Mouse (Mus musculus) right cerebral cortex, postnatal 4 days (tissue): ENCODE measurements around the gene Nprl2.

ENCODE experiments used
- DNase-seq: peaks from one replicate; pipeline ENCODE4 v3.0.0-alpha.2; 2022

The Nprl2 gene

GRCm38 (mm10) chr9:107538231-107538630, 3.8 kb upstream of the Nprl2 start:
- no peak for DNase-seq

GRCm38 (mm10) chr9:107538711-107539110, 3.3 kb upstream of the Nprl2 start:
- no peak for DNase-seq

DNA sequence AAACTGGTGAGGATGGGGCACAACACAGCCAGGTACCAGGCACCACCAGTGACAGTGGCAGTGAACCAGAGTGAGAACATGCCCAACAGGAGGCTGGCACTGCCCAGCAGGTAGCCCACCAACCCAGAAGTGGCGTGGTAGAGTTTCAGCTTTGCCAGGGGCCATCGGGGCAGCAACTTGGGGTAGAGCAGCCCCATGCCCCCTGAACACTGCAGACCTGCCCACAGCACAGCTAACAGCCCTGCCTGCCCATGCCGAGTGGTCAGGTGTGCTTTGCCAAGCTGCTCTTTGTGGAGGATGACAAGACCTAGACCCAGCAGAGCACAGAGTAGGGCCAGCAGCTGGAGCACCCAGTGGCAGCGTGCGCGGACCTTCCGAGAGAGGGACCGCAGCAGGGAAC, 2.1 kb upstream of the Nprl2 start:
- DNase-seq = no peak

- DNase-seq = no peak
Measured at GRCm38 (mm10) chr9:107540420-107540819, 1.6 kb upstream of the Nprl2 start.

DNA sequence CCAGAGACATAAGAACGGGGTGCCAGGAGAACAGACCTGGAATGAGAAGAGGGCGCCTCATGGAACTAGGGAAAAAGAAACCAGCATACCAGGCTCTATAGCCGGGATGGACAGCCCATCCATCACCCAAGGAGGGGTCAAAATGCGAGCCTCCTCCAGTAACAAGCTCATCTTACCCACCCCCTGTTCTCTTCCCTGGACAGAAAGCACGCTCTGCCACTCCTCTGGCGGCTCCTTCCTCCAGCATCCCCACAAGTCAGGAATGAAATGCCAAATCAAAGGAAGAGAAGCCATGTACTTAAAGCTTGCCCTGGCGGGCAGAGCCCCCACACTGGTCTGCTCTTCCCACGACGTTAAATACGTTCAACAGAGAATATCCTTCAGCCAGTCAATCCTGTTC, 1.0 kb upstream of the Nprl2 start:
- DNase-seq = no peak

- no peak for DNase-seq
Measured at GRCm38 (mm10) chr9:107542352-107542686, 293 bp downstream of the Nprl2 start.

- no peak for DNase-seq
Measured at GRCm38 (mm10) chr9:107542721-107543120, 695 bp downstream of the Nprl2 start.

DNA sequence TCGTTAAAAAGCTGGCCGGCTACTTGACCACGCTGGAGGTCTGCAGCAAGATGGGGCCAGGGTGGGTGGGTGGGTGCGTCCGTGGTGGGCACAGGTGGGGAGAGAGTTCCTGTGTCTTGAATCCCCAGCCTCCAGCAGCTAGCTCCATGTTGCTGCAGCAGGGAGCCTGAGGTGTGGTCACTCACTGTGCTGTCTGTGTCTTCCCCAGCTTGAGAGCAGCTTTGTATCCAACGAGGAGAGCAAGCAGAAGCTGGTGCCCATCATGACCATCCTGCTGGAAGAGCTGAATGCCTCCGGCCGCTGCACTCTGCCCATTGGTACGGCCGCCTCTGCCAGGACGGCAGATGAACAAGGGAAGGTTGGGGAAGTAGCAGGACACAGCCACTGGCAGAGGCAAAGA, 1.3 kb downstream of the Nprl2 start:
- DNase-seq = no peak

DNA sequence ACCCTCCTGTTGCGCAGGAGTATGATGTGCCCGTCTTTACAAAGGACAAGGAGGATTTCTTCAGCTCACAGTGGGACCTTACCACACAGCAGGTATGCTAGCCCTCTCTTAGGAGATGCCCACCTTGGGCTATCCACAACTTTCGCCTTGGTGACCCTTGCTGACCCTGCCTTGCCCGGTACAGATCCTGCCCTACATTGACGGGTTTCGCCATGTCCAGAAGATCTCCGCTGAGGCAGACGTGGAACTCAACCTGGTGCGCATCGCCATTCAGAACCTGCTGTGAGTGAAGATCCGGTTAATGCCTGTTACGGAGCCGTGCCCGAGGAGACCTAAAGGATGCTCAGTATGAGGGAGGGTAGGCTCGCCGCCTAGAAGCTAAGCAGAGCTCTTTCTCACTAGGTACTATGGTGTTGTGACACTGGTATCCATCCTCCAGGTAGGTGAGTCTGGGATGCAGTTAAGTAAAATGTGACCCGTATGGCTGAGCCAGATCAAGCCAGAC, 2.2 kb downstream of the Nprl2 start:
- DNase-seq = no peak

GRCm38 (mm10) chr9:107544729-107545128, 2.7 kb downstream of the Nprl2 start:
- no peak for DNase-seq

DNA sequence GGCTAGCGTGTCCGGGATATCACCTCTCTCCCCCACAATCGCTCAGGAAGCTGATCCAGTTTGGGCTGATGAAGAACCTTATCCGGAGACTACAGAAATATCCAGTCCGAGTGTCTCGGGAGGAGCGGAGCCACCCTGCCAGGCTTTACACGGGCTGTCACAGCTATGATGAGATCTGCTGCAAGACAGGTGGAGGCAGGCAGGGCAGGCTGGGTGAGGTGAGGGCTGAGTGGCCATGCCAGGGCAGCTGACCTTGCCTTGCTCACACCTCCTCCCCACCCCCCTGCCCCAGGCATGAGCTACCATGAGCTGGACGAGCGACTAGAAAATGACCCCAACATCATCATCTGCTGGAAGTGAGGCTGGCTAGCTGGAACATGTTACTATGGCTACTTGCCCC, 3.2 kb downstream of the Nprl2 start:
- no peak for DNase-seq

- DNase-seq = peak; percentile 82
Measured at GRCm38 (mm10) chr9:107545602-107546001, 3.6 kb downstream of the Nprl2 start.

- peak; percentile 87 for DNase-seq
Measured at GRCm38 (mm10) chr9:107547026-107547425, 5.0 kb downstream of the Nprl2 start, which contains the start of gene Zmynd10. Gene Zmynd10 (plus strand): TSS chr9:107547298.

- no peak for DNase-seq
Measured at GRCm38 (mm10) chr9:107547957-107548356, 5.9 kb downstream of the Nprl2 start.

DNA sequence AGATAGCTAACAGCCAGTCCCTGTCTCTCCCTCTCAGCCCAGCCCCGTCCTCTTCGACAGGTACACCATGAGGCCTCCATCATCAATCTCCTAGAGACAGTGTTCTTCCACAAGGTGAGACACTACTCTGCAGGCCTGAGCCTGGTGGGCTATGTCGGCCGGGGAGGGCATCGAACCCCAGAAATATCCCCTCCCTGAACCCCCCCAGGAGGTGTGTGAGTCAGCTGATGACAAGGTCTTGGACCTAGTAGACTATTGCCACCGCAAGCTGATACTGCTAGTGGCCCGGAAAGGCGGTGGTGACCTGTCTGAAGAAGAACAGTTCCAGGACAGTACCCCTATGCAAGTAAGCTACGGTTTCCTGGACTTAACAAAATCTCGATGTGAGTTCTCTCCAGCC, 6.8 kb downstream of the Nprl2 start:
- DNase-seq = no peak

- DNase-seq = no peak
Measured at GRCm38 (mm10) chr9:107549297-107550074, 7.5 kb downstream of the Nprl2 start.

DNA sequence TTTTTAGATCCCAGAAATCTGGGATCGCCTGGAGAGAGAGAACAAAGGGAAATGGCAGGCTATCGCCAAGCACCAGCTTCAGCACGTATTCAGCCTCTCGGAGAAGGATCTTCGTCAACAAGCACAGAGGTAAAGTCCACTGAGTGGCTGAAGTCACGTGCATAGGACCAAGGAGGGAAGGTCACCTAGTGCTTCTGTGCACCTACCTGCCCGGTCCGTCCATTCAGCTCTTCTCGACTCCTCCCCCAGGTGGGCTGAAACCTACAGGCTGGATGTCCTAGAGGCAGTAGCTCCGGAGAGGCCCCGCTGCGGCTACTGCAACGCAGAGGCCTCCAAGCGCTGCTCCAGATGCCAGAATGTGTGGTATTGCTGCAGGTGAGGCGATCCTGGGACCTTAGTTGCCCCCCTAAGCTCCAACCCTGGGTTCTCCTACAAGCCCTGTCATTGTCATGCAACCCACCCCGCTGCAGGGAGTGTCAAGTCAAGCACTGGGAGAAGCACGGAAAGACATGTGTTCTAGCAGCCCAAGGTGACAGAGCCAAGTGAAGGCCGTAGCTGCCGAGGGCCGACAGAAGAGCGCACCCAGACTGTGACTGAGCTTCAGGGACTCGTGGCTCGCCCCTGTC, 8.6 kb downstream of the Nprl2 start:
- no peak for DNase-seq

DNA sequence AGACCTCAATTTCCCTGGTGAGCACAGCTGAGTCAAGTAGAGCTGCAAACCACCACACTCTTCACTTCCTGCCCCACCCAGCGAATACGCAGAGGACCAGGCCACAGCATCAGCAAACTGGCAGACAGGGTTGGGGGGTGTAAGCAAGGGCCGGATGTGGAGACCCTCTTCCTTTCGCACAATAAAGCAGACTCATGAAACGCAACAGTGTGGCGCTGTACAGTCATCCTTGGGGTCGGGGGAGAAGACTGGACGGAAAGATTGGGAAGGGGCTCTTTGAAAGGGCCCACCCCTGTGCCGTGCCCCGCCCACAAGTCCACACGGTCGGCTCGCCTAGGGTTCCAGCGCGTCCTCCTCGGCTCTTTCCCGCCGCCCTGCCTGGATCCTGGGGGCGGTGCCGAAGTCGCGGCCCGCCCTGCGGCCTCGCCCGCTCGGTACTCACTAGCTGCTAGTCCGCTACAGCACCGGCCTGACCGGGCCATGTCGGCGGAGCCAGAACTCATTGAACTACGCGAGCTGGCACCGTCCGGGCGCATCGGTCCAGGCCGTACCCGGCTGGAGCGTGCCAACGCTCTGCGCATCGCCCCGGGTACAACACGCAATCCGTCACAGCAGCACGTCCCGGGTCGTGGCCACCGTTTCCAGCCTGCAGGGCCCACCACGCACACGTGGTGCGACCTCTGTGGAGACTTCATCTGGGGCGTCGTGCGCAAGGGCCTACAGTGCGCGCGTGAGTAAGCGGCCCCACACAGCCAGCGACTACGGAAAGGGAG, 9.3 kb downstream of the Nprl2 start, which contains the start of gene Rassf1:
Gene Rassf1 (plus strand): TSS at position 439 of the 773 bp plus-strand sequence.
- no peak for DNase-seq

DNA sequence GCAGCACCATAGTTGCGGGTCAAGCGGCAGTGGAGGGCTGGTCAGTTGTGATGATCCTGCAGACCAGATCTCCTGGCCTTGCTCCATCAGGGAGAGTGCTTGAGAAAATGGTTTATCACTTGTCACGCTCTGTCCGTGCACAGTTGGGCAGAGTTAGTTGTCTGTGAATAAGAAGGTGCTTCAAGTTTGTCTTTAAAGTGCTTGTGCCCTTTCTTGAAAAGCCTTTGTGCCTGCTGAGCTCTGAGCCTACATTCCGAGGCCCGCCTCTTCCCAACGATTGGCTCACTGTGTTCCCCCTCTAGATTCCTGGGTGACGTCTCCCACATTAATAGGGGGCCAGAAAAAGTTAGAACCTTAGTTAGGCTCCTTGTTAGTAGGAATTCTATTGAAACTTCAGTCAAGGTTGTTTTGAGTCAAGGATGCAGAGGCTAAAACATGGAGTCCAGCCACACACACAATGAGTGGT, 9.9 kb downstream of the Nprl2 start:
- DNase-seq = no peak

DNA sequence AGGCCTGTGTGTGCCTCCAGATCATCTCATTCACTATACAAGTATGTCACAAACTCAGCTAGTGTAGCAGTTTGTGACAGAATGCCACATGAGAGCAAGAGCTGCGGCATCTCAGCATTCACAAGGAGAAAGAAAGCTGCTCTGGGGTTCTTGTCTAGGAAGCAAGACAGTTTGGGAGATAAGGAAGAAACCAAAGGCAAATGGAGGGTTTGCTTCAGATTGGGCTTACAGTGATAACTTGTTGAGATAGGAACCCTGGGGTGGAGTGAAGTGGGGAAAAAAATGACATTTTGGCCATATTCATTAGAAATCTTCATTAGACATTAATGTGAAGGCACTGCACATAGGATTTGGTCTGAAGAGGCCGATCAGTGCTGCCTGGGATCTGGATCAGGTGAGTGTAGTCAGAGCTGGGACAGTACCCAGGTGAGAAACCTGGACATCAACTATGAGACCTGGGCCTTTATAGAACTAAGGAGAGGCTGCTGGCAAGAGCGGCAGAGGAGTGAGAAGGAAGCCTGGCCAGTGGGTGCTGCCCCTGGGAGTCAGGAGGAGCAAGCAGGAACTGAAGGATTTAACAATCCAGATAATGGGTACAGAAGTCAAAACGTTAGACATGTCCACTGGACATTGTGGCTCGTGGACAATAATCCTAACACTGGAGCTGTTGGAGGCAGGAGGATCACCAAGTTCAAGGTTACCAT, 10.8 kb downstream of the Nprl2 start:
- DNase-seq = no peak

GRCm38 (mm10) chr9:107553541-107554318, 11.7 kb downstream of the Nprl2 start:
- DNase-seq = no peak

DNA sequence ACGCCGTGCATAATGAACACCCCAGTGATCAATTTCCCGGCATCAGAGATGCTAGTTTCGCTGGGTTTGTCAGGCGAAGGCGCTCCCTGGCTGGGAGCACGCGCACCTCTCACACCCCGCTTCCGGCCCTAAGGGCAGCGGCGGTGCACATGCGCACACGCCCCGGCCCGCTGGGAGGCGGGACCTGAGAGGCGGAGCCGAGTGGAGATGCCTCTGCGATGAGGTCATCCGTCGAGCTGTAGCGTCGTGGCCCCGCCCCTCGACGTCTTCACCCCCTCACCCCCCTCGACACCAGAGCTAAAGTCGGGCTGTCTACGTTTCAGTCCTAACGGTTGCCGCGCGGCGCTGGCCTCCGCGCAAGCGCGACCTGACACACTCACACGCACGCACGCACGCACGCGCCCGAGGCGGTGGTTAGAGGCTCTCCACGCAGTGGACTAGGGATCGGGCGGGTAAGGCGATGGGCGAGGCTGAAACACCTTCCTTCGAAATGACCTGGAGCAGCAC, 12.3 kb downstream of the Nprl2 start:
- peak; percentile 92 for DNase-seq
